Mouse (Mus musculus) neural tube, embryonic 14.5 days (tissue): Measurements from ENCODE around the gene Agbl5. TPM values are rescaled to one million over a fixed set of nuclear protein-coding genes. Genes with fewer than 3 reads are reported as not detected.

Experiments
- ATAC-seq: fragments of 200-750 bp; cut with Nextera tagmentation; 2 replicates; pipeline ENCODE4 v1.8.0; 2017; ENCODE audit warnings: low read depth, mild to moderate bottlenecking, moderate TSS enrichment, moderate library complexity
- H3K27ac ChIP-seq: fragments of 300-500 bp; sonication (generic); 2 replicates; pipeline ENCODE4 v1.5.1; 2014; ENCODE audit warnings: low read depth, mild to moderate bottlenecking, control low read depth, low read length, moderate library complexity, mixed read lengths
- H3K27me3 ChIP-seq: fragments of 300-500 bp; sonication (generic); 2 replicates; pipeline ENCODE4 v1.6.1; 2014; ENCODE audit warnings: low read length; ENCODE audit not compliant: control insufficient read depth, insufficient read depth
- H3K36me3 ChIP-seq: fragments of 300-500 bp; sonication (generic); 2 replicates; pipeline ENCODE4 v1.6.1; 2014; ENCODE audit warnings: low read length, mixed read lengths; ENCODE audit not compliant: control insufficient read depth, insufficient read depth
- H3K4me1 ChIP-seq: fragments of 300-500 bp; sonication (generic); 2 replicates; pipeline ENCODE4 v1.6.1; 2014; ENCODE audit warnings: low read length; ENCODE audit not compliant: control insufficient read depth, insufficient read depth
- H3K4me2 ChIP-seq: fragments of 300-500 bp; sonication (generic); 2 replicates; pipeline ENCODE4 v1.6.1; 2014; ENCODE audit warnings: mild to moderate bottlenecking, low read depth, low read length, control low read depth
- H3K4me3 ChIP-seq: fragments of 300-500 bp; sonication (generic); 2 replicates; pipeline ENCODE4 v1.5.1; 2014; ENCODE audit warnings: low read depth, low read length, control low read depth, mixed read lengths
- H3K9ac ChIP-seq: fragments of 300-500 bp; sonication (generic); replicated peaks from 2 replicates; pipeline ENCODE4 v1.6.1; 2014; ENCODE audit warnings: low read depth, mild to moderate bottlenecking, control low read depth, low read length, mixed read lengths
- H3K9me3 ChIP-seq: fragments of 300-500 bp; sonication (generic); 2 replicates; pipeline ENCODE4 v1.6.1; 2016; ENCODE audit warnings: low read length; ENCODE audit not compliant: control insufficient read depth
- WGBS: fragments of 180-500 bp; shearing (Covaris S2); extraction: QIAGEN DNeasy Blood & Tissue Kit; methylation state at CpG from one replicate; pipeline ENCODE4 v1.1.7; 2014; 5-methylcytosine and 5-hydroxymethylcytosine counted together
- polyA plus RNA-seq: library from polyadenylated mRNA; unstranded; fragments of >200 nt; fragmentation: Nextera tagmentation; extraction: Ambion mirVana; gene quantifications from 2 replicates; pipeline ENCODE4 v1.2.1, GENCODE M21; 2014

Agbl5 gene
- polyA plus RNA-seq, 1 experiment from 2014 or later = 27.7 TPM

DNA sequence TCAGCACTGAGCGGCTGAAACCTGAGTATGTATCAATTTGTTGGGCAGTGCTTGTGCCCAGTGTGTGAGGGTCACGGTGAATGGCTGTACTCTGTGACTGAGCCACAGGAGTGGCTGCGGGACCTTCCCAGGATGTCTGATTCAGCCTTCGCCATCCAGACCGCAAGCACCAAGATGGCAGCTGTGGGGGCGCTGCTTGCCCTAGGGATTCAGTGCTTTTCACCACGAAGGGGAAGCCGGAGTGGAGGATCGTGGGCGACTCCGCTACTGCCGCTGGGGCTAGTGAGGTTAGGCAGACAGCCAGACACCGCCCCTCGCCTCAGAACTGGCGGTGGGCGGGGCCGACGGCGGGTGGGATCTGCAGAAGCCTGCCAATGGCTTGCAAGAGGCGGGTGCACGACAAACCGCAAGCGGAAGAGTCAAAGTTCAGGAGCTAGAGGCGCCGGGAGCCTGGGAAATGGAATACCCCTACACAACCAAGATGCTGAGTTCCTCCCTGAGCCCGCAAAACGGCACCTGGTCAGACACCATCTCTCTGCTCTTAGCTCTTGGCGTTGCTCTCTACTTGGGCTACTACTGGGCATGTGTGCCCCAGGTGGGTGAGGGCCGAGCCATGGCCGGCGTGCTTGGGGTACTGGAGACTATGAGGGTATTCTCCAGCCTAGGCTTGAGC, 61.3 kb downstream of the Agbl5 start:
- WGBS = under 1% methylated on average over 31 of the region's 31 CpGs
- Histone ChIP-seq H3K27me3 (no peaks in the 10 kb centered on the region), H3K4me1 (0 out of 2 replicates have a peak, but pooled peaks cover 11% of the 10 kb centered on the region), H3K4me2 (peak overlapping the region; percentile 74), H3K9ac (peak overlapping the region; percentile 43), H3K27ac (peak overlapping the region; percentile 62), H3K36me3 (peaks cover 25% of the 10 kb centered on the region), H3K4me3 (peak overlapping the region; percentile 45), H3K9me3 (no peaks in the 10 kb centered on the region)
- ATAC-seq = peak; percentile 85

GRCm38 (mm10) chr5:30950451-30950850, 62.0 kb downstream of the Agbl5 start:
- H3K27me3 ChIP-seq = no peaks in the 10 kb centered on the region
- H3K4me2 ChIP-seq = peak overlapping the region; percentile 74
- 0 out of 2 replicates have a peak, but pooled peaks cover 8% of the 10 kb centered on the region for H3K4me1 ChIP-seq
- WGBS = 67% methylated on average over 4 of the region's 4 CpGs
- H3K36me3 ChIP-seq = peaks cover 32% of the 10 kb centered on the region
- peak overlapping the region; percentile 43; the same call in 1 of the 2 replicates for H3K9ac ChIP-seq
- H3K27ac ChIP-seq = no peak overlapping the region
- peak overlapping the region; percentile 45 for H3K4me3 ChIP-seq
- no peaks in the 10 kb centered on the region for H3K9me3 ChIP-seq
- no peak for ATAC-seq

DNA sequence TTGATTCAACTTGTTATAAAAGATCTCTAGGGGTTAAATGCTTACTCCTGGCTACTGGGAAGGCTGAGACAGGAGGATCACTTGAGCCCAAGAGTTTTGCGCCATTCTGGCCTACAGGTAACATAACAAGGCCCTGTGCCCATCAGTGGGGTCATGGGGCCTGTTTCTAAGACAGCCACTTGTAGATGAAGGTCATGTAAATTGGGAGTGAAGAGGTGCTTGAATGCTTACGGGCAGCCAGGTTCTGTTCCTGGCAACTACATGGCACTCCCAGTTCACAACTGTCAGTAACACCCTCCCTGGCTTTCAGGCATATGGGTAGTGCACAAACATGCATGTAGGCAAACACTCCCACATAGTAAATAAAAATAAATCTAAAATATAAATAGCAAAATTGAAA, 62.4 kb downstream of the Agbl5 start:
- Histone ChIP-seq H3K4me2 (no peak overlapping the region; the same call in 1 of the 2 replicates), H3K9me3 (no peaks in the 10 kb centered on the region), H3K36me3 (peaks cover 33% of the 10 kb centered on the region), H3K4me1 (0 out of 2 replicates have a peak, but pooled peaks cover 8% of the 10 kb centered on the region), H3K9ac (no peak overlapping the region), H3K4me3 (no peak overlapping the region), H3K27ac (no peak overlapping the region), H3K27me3 (no peaks in the 10 kb centered on the region)
- 90% methylated on average over 2 of the region's 2 CpGs for WGBS
- no peak for ATAC-seq

- WGBS = 87% methylated on average over 6 of the region's 6 CpGs
- ATAC-seq = no peak
- 0 out of 2 replicates have a peak, but pooled peaks cover 8% of the 10 kb centered on the region for H3K4me1 ChIP-seq
- no peak overlapping the region for H3K9ac ChIP-seq
- no peaks in the 10 kb centered on the region for H3K27me3 ChIP-seq
- H3K4me3 ChIP-seq = no peak overlapping the region
- no peak overlapping the region for H3K4me2 ChIP-seq
- H3K9me3 ChIP-seq = no peaks in the 10 kb centered on the region
- peaks cover 33% of the 10 kb centered on the region for H3K36me3 ChIP-seq
- H3K27ac ChIP-seq = no peak overlapping the region
Measured at GRCm38 (mm10) chr5:30951706-30952105, 63.2 kb downstream of the Agbl5 start.

GRCm38 (mm10) chr5:30952551-30952950, 64.1 kb downstream of the Agbl5 start:
- 82% methylated on average over 5 of the region's 5 CpGs for WGBS
- Histone ChIP-seq H3K9me3 (no peaks in the 10 kb centered on the region), H3K4me2 (no peak overlapping the region), H3K36me3 (peaks cover 35% of the 10 kb centered on the region), H3K9ac (no peak overlapping the region), H3K4me1 (peaks cover 8% of the 10 kb centered on the region), H3K27me3 (no peaks in the 10 kb centered on the region), H3K27ac (no peak overlapping the region), H3K4me3 (no peak overlapping the region)
- no peak for ATAC-seq

DNA sequence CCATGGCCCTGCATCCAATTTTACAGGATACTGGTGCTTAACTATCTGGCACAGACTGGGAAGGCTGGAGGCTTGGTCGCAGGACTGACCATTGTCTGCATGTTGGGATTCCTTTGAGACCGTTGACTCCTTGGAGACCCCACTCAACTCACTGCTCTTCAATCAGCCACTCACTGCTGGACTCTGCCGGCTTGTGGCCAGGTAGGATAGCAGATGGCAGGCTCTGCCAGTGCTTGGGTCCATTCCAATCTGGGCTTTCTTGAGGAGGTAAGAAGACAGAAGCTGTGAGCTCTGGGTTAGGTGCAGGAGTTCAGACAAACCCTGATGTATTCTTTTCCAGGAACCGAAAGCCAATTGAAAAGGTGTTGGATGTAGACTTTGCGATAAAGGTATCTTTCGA, 65.6 kb downstream of the Agbl5 start:
- Histone ChIP-seq H3K4me2 (no peak overlapping the region), H3K27me3 (no peaks in the 10 kb centered on the region), H3K9ac (no peak overlapping the region), H3K9me3 (no peaks in the 10 kb centered on the region), H3K4me3 (no peak overlapping the region), H3K4me1 (peaks cover 23% of the 10 kb centered on the region), H3K27ac (no peak overlapping the region), H3K36me3 (peaks cover 45% of the 10 kb centered on the region)
- ATAC-seq = no peak
- 94% methylated on average over 6 of the region's 6 CpGs for WGBS

DNA sequence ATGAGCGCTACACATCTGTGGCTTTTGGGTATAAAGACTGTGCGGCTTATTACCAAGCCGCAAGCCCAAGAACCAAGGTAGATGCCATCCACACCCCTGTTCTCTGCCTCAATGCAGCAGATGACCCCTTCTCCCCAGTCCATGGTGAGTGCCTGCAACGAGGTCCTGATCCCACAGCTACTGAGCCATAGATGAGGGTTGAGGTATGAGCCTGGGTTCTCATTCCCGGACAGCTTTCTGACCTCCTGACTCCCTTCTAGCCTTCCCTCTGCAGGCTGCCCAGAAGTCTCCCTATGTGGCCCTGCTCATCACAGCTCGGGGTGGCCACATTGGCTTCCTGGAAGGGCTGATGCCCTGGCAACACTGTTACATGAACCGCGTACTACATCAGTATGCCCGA, 66.1 kb downstream of the Agbl5 start:
- Histone ChIP-seq H3K4me3 (no peak overlapping the region), H3K27me3 (no peaks in the 10 kb centered on the region), H3K9me3 (no peaks in the 10 kb centered on the region), H3K9ac (no peak overlapping the region), H3K4me1 (peaks cover 27% of the 10 kb centered on the region), H3K36me3 (peaks cover 45% of the 10 kb centered on the region), H3K27ac (no peak overlapping the region), H3K4me2 (no peak overlapping the region)
- 97% methylated on average over 9 of the region's 9 CpGs for WGBS
- ATAC-seq = no peak

DNA sequence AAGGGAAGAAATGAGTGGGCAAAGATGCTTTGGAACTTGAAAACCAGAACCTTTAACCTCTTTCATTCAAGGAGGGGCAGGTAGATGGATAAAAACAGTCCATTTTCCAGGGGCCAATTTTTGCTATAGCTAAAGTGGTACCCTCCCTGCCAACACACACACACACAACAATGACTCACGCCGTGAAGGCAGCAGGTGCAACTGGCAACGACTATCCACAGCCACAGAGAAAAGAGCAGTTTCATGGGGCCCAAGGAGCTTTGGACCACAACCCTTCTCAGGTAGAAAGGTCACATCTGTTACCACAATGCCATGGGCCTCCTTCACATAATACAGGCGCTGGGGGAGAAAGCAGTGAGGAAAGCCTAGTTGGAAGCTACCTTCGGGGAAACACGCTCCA, 67.3 kb downstream of the Agbl5 start:
- H3K9me3 ChIP-seq = no peaks in the 10 kb centered on the region
- peaks cover 45% of the 10 kb centered on the region for H3K36me3 ChIP-seq
- H3K4me1 ChIP-seq = peaks cover 23% of the 10 kb centered on the region
- no peak overlapping the region for H3K4me2 ChIP-seq
- no peak overlapping the region for H3K27ac ChIP-seq
- no peak overlapping the region for H3K9ac ChIP-seq
- H3K4me3 ChIP-seq = no peak overlapping the region
- no peak for ATAC-seq
- H3K27me3 ChIP-seq = no peaks in the 10 kb centered on the region
- 96% methylated on average over 6 of the region's 6 CpGs for WGBS
